Mouse (Mus musculus) kidney, postnatal 4 days (tissue): ENCODE results near the gene Smim22.

Experiments used
- DNase-seq, 2 experiments: peaks; one replicate each; pipeline ENCODE4 v3.0.0; 2021; ENCODE audit warnings: mixed read lengths in 2 of 2

The Smim22 gene

DNA sequence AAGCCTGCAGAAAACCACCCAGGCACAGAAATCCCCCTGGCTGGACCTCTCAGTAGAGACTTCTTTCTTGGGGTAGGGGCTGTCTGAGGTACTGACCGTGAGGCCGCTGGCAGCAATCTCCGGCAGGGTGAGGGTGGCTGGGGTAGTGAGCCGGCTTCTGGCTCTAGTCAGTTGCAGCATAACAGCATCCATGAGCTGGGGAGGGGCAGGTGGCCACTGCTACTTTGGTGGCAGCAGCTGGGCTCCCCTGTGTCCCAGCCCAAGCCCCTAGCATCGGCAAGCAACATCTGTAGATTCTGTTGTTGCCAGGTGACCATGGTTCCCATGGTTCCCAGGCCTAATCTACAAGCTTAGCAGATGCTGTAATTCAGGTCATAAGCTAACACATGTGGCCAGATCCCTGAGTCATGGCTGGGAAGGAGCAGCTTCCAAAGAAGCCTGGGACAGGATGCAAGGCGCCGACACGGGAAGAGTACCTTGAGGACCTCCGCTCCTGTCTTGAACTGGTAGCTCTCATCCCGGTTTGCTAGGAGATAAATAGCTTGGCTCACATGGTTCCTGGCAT, 3.4 kb downstream of the Smim22 start:
- DNase-seq, result no peak

DNA sequence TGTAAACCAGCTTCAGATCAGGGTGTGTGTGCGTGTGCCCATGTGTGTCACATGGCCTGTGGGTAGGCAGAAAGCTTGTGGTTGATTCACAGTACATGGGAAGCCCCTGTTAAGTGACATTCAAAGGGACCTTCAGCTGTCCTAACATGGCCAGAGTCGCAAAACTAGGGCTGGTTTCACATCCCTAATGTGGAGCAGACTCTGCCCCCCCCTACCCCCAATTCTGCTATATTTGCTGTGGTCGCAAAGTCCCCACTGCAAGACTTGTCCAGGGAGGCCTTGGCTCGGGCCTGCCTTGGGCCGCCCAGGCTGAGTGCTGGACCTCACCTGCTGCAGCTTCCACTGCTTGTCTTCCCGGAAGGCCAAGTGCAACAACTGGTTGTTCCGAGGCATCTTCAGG, 4.2 kb downstream of the Smim22 start:
- DNase-seq, result no peak

DNA sequence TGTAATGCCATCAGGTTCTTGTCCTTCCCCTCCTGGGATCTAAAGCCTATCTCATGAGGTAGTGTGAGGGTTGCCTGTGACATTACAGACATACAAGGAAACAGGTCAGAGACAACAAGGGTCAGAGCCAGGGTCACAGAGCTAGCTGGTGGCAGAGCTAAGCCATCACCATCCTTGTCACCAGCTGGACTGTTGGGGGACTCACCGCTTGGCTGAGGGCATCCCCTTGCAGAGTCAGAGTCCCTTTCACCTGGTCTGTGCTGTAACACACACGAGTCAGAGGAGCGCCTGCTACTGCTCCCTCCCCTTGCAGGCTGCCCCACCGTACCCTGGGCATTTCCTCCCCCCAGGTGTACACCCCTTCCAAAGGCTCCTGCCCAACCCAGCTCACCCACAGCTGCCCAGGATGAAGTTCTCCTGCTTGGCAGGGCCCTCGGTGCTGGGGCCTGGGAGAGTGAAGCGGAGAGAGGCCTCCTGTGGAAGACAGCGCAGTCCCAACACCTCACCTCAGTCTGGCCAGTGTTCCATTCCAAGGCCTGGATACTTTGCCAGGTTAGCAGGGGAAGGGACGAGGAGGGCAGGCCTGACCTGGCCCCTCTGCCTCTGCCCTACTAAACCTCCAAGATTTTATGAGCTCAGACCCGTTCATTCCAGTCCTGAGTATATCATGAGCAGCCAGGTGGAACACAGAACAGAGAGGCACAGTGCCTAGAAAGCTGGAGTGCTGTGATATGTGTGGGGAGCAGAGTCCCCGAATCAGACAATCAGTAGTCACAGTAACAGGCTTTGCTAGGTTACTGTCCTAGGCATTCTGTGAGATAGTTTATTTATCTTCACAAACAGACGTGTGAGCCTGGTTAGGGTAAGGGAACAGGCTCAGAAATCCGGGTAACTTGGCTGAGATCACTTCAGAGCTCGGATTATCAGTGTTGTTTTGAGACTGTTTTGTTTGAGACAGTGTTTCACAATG, 5.2 kb downstream of the Smim22 start:
- DNase-seq, result peak in 1 of 2 experiments; percentile 40

DNA sequence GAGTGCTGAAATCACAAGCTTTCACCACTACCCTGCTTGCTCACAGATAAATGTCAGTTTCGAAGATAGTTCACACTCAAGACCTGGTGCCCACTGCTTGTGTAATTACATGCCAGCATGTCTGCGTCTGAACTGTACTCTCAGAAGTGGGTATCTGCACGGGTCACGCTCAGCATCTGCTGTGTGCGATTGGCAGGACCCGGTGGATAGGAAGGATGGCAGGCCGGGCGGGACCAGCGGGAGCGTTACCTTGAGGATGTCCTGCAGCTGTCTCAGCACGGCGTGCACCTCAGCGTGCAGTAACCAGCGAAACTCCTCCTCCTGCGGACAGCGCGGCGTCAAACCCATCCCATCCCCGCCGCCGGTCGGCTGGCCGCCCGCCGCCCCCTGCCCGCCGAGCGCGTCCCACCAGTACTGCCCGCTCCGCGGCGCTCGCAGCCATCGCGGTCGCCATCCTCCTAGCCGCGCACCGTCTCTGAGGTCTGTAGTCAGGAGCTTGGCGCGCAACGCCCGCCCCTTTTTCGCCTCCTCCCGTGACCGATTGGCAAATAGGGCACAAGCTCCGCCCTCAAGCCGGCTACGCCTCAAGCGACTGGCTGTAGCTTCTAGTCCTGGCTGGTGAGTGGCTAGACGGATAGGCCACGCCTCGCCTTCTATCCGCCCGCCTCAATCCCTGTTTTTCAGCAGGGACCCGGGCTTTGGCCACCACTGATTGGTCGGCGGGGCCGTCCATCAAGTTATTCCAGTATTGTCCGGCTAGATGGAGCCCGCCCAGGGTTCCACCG, 6.2 kb downstream of the Smim22 start, which contains the start of gene Rogdi:
Gene Rogdi (minus strand): TSS at position 500 of the 785 bp plus-strand sequence.
- peak; percentile 98 to 99 for DNase-seq

DNA sequence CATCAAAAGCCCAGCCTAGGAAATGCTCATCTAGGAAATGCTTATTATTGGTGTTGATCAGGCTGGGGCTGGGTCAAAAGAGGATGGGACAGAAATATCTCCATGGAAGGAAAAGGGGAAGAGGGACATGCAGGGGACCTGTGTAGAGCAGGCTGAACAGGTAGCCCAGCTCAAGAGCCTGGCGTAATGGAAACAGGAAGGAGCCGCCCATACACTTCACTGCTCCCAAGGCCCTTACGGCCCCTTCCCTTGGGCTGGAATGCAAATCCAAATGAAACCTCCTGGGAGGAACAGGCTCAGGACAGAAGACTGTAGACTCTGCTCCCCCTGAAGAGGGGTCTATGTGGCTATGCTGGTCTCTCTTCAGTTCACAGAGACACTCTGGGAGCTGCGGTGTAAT, 7.5 kb downstream of the Smim22 start:
- no peak for DNase-seq

DNA sequence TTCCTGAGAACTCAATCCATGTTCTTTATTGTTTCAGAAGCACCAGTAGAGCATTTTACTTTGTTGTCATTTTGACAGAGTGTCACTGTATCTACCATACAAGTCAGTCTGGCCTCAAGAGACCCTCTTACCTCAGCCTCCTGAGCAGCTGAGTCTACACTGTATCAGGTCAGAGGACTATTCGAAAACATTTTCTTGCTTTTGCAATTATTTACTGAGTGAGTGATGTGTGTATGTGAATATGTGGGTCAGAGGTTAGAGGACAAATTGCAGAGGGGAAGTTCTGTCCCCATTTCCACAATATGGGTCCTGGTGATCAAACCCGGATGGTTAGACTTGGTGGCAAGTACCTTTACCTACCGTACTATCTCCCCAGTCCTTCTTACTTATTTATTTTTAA, 16.9 kb downstream of the Smim22 start:
- no peak for DNase-seq

DNA sequence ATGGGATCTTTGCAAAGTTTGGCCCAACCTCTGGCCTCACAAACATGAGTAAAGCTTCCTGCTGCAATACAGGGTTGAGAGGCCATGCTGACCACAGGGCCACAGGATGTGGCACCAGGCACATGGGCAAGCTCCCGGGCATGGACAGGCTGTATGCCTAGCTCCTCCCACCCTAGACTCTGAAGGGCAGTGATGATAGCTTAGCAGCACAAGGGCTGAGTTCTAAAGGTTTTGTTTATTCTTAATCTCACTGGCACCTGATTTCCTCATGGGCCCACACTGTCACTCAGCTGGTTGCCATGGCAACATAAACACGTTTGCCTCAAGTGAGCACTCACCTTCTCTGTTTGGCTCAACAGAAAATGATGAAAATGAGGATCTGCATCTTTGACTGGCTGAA, 22.8 kb downstream of the Smim22 start:
- no peak for DNase-seq

DNA sequence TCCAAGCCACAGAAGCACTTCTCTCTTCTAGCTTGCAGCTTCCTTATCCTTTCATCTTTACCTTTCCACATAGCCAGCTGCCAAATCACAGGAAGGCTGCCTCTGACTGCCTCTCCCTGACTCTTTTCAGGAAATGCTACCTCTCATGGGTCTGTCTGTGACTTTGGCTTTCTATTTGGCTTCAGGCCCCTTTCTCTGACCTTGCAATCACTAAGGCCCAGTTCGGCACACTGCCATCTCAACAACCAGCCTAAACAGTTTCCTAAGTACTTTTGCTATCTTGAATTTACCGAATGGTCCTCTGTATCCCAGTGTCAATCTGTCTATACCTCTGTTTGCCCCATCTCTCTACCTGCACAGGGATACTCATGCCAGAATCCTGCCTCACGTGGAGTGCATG, 28.5 kb downstream of the Smim22 start:
- no peak for DNase-seq

DNA sequence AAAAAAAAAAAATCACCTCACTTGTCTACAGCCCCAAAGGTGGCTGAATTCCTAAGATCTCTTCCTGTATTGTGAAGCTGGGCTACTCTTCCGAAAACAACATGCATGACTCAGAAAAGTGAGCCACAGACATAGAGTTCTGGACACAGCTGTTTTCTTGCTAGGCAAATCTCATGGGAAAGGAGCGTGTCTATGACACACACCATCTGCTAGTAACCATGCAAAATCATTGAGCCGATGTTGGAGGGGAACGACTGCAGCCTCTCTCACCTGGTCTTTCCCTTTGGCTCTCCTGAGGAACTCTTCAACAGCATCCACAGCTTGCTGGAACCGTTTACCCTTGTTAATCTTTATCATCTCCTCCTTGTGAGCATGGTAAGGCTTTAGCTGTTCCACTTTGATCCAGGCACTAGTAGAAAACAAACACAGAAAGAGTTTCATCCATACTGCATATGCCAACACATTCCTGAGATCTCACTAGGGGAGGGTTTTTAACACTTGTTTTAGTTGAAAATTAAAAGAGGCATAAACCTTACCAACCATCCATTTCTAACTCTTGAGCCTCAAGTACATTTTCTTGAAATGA, 29.7 kb downstream of the Smim22 start:
- no peak for DNase-seq

DNA sequence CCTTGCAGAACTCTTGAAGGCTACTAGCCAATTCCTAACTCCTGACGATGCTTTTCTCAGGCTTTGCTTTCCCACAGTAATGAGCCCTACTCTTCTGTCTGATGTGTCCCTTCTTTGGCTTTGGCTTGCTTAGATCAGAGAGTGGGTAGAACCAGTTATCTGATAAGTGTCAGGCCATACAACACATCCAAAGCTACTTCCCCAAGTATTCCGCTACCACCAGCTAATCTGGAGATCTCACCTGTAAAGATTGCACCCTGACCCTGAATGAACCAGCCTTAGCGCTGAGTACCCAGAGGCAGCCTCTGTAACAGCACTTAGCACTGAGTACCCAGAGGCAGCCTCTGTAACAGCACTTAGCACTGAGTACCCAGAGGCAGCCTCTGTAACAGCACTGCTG, 38.2 kb downstream of the Smim22 start:
- no peak for DNase-seq

DNA sequence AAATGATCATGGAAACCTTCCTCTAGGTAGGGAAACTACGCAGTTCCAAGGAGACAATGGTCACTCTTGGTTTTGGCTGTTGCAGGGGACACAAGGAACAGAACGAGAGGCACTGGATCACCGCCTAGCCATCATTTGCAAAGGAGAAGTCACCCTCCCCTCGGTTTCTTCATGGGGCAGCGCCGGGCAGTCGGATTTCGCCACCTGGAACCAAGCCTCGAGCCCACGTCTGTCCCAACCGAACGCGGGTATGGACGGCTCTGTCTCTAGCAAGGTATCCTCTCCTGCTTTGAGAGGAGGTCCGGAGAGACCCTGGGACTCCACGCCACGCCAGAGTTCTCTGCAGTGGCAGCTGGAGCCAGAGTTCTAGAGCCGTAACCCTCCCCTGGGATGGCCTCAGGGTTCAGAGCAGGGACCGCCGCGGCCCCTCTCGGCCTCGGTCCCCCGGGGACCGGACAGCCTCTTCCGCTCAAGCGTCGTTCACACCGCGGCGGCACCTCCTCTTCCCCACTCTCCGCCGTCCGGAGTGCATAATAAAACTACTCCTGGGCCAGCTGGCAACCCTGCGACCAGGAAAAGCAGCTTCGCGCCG, 42.2 kb downstream of the Smim22 start:
- no peak for DNase-seq

DNA sequence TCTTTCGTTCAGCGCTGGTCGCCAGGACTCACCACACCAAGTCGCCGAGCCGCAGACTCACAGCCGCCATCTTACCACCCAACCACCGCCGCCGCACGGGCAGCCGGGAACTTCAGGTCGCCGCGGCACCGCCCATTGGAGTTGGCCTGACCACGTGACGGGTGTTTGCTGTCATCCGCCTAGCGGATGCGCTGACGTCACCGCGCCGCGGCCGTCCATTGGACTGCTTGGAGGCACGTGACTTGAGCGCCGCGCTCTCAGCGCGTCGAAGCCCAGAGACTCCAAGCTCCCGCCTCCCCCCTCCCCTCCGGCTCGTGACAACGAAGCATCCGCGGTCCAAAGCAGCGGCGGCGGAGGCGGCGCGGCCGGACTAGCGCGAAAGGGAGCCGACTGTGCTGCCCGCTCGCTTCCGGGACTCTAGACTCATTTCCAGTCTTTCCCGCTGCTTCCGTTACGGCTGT, 42.7 kb downstream of the Smim22 start, which contains the start of the genes Glyr1 and Ubn1:
Gene Glyr1 (minus strand): TSS at position 90 of the 461 bp plus-strand sequence.
Gene Ubn1 (plus strand): TSS at position 284 of the 461 bp plus-strand sequence.
- DNase-seq, result peak; percentile 100

DNA sequence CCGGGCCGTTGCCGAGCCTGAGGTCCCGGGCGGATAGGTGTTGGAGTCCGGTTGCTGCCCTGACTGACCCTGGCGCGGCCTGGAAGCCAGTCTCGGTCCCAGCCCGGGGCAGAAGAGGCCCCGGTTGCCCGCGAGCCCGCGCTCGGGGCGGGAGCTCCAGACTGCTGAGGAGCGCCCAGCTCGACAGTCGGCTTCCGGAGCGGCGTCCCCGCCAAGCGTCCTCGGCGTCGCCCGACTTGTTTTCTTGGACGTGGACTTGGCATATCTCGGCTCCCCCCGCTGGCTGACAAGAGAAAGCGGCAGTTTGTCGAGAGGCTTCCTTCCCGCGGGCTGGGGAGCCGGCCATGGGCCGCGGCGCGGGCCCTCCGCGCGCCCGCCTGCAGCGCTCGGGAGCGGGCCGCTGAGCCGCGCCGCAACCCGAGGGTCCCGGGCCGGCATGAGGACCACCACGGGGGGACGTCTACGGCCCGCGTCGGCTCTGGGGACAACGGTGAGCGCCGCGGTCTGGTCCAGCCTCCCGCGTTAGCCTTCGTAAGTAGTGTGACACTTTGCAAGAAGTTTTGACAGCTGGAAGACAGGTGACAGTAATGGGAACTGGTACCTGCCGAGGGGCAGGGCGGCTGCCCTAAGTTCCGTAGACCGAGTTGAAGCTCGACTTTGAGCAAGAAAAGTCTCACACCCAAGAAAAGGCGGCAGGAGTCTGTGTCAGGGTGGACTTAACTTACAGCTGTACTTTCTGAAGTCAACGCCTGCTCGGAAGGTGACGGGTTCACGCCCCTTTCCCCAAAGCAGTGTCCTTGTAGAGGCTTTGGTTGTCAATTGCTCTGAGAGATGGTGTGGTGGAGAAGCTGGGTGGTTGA, 43.4 kb downstream of the Smim22 start:
- peak; percentile 83 to 92 for DNase-seq
